Mouse (Mus musculus) limb, embryonic 13.5 days (tissue): Measurements from ENCODE around the gene Fibin. TPM values are rescaled to one million over a fixed set of nuclear protein-coding genes. Genes with fewer than 3 reads are reported as not detected.

Experiments
- ATAC-seq: fragments of 200-750 bp; cut with Nextera tagmentation; 2 replicates; pipeline ENCODE4 v1.8.0; 2017; ENCODE audit warnings: low read depth, moderate number of reproducible peaks, moderate TSS enrichment; ENCODE audit not compliant: low FRiP score
- H3K27ac ChIP-seq: fragments of 300-500 bp; sonication (generic); 2 replicates; pipeline ENCODE4 v1.5.1; 2015; ENCODE audit warnings: inconsistent platforms, mild to moderate bottlenecking, moderate library complexity
- H3K27me3 ChIP-seq: fragments of 300-500 bp; sonication (generic); 2 replicates; pipeline ENCODE4 v1.6.1; 2015; ENCODE audit warnings: mild to moderate bottlenecking, inconsistent platforms
- H3K36me3 ChIP-seq: fragments of 300-500 bp; sonication (generic); 2 replicates; pipeline ENCODE4 v1.6.1; 2015; ENCODE audit warnings: inconsistent platforms, mild to moderate bottlenecking, moderate library complexity
- H3K4me1 ChIP-seq: fragments of 300-500 bp; sonication (generic); 2 replicates; pipeline ENCODE4 v1.6.1; 2015; ENCODE audit warnings: inconsistent platforms
- H3K4me2 ChIP-seq: fragments of 300-500 bp; sonication (generic); replicated peaks from 2 replicates; pipeline ENCODE4 v1.6.1; 2015; ENCODE audit warnings: inconsistent platforms, mild to moderate bottlenecking, moderate library complexity
- H3K4me3 ChIP-seq: fragments of 300-500 bp; sonication (generic); 2 replicates; pipeline ENCODE4 v1.5.1; 2015; ENCODE audit warnings: moderate library complexity, mild to moderate bottlenecking, inconsistent platforms
- H3K9ac ChIP-seq: fragments of 300-500 bp; sonication (generic); 2 replicates; pipeline ENCODE4 v1.6.1; 2015; ENCODE audit warnings: mild to moderate bottlenecking, inconsistent platforms
- H3K9me3 ChIP-seq: fragments of 300-500 bp; sonication (generic); 2 replicates; pipeline ENCODE4 v1.6.1; 2016; ENCODE audit warnings: inconsistent platforms
- WGBS: fragments of 180-500 bp; shearing (Covaris S2); methylation state at CpG from one replicate; pipeline ENCODE4 v1.1.7; 2015; 5-methylcytosine and 5-hydroxymethylcytosine counted together
- polyA plus RNA-seq: library from polyadenylated mRNA; unstranded; fragments of >200 nt; fragmentation: Nextera tagmentation; extraction: Ambion mirVana; gene quantifications from 2 replicates; pipeline ENCODE4 v1.2.1, GENCODE M21; 2015

Gene Fibin
- 140 and 146 TPM in 2 replicates for polyA plus RNA-seq

- H3K36me3 ChIP-seq: no peaks in the 10 kb centered on the region
- peaks cover 5% of the 10 kb centered on the region; the same call in 1 of the 2 replicates for H3K27me3 ChIP-seq
- peaks cover 10% of the 10 kb centered on the region for H3K4me1 ChIP-seq
- H3K9ac ChIP-seq: peak within 1 kb of the TSS; percentile 87
- H3K27ac ChIP-seq: peak within 1 kb of the TSS; percentile 93
- peak within 1 kb of the TSS; percentile 72 for H3K4me2 ChIP-seq
- peak within 1 kb of the TSS; percentile 64 for H3K4me3 ChIP-seq
- 1% methylated on average over 33 of the region's 33 CpGs for WGBS
- peak; percentile 90 for ATAC-seq
- no peaks in the 10 kb centered on the region for H3K9me3 ChIP-seq
Observed at GRCm38 (mm10) chr2:110362432-110363283, at the start of gene Fibin. Fibin (minus strand) TSS chr2:110363183.

DNA sequence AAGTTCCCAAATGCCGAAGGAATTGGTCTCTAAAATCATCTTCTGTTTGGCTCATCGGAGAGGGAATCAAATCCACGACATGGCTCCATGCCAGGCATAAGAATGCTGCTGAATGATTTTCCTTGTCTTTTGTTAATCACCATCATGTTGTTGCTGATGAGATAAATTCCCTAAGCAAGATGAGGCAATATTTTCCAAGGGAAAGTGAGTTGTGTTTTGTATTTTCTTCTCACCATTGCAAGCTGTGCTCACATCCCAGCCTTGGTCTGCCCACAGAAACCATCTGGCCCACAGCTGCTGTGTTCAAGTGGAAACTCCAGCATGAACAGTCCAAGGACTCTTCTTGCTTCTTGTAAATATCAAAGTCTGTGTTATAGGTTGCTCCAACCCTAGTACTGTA lies 48.4 kb upstream of the Fibin start:
- no peaks in the 10 kb centered on the region for H3K9me3 ChIP-seq
- no peak overlapping the region for H3K4me3 ChIP-seq
- WGBS: 80% methylated on average over 3 of the region's 3 CpGs
- no peak overlapping the region for H3K4me2 ChIP-seq
- H3K27me3 ChIP-seq: no peaks in the 10 kb centered on the region
- no peak overlapping the region for H3K27ac ChIP-seq
- no peaks in the 10 kb centered on the region for H3K4me1 ChIP-seq
- H3K9ac ChIP-seq: no peak overlapping the region
- no peaks in the 10 kb centered on the region for H3K36me3 ChIP-seq
- ATAC-seq: no peak

DNA sequence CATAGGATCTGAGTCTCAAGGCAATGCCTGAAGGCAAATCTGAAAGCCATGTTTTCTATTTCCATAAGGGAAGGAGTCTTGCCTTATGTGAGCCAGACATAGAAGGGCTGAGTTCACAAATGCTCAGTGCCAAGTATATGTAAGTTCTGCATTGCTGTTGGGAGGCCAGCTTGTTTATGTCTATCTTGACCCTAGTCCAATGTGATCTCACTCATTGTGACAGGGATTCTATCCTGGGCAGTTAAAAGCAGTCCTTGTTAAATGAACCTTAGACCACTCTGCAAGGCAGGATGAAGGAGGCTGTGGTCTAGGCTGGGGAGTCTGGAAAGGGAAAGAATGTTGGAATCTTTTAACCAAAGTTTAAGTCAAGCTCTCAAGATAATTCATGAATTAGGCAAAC lies 45.8 kb upstream of the Fibin start:
- Histone ChIP-seq H3K4me2 (no peak overlapping the region), H3K36me3 (no peaks in the 10 kb centered on the region), H3K9me3 (no peaks in the 10 kb centered on the region), H3K4me3 (no peak overlapping the region), H3K27ac (no peak overlapping the region), H3K4me1 (no peaks in the 10 kb centered on the region), H3K27me3 (no peaks in the 10 kb centered on the region), H3K9ac (no peak overlapping the region)
- no peak for ATAC-seq

GRCm38 (mm10) chr2:110392714-110393336 lies 29.8 kb upstream of the Fibin start:
- Histone ChIP-seq H3K4me2 (no peak overlapping the region), H3K4me3 (no peak overlapping the region), H3K9ac (no peak overlapping the region), H3K27ac (no peak overlapping the region), H3K9me3 (no peaks in the 10 kb centered on the region), H3K36me3 (no peaks in the 10 kb centered on the region), H3K4me1 (no peaks in the 10 kb centered on the region), H3K27me3 (no peaks in the 10 kb centered on the region)
- WGBS: 66% methylated on average over 4 of the region's 4 CpGs
- ATAC-seq: peak; percentile 75

DNA sequence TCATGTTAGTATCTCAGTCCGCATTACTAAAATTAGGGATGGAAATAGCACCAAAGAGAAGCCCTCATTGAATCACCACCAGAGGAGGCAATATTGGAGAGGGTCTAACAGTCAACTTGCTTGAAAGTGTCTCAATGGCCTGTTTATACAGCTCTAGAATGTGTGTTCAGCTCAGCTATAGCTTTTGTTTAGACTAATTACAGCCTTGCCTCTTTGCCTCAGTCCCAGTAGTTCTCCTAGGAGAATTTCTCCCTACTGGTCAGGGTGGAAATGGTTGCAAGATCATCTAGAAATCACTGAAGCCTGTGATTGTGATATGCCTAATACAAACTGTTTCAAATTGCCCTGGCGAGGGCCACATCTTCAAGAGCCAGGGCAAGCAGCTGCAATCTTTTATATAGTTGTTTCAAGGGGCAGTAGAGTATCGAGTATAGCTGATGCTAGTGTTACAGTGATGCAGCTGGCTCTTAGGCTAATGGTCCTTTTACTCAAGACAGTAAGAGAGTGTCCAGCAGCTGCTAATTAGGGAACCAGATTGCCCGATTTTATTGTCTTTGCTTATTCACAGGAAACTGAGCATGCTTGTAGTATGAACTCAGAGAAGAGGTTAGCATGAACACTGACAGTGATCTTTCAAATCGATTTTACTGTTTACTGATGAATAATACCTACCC lies 27.9 kb upstream of the Fibin start:
- no peak overlapping the region for H3K4me3 ChIP-seq
- 53% methylated on average over 5 of the region's 5 CpGs for WGBS

GRCm38 (mm10) chr2:110379811-110380210 lies 16.8 kb upstream of the Fibin start:
- no peak overlapping the region for H3K4me3 ChIP-seq
- H3K36me3 ChIP-seq: no peaks in the 10 kb centered on the region
- ATAC-seq: peak; percentile 77
- peaks cover 14% of the 10 kb centered on the region; the same call in 1 of the 2 replicates for H3K4me1 ChIP-seq
- no peak overlapping the region for H3K4me2 ChIP-seq
- H3K9me3 ChIP-seq: no peaks in the 10 kb centered on the region
- H3K27ac ChIP-seq: peak overlapping the region; percentile 39; the same call in 1 of the 2 replicates
- no peaks in the 10 kb centered on the region for H3K27me3 ChIP-seq
- 14% methylated on average over 2 of the region's 2 CpGs for WGBS
- no peak overlapping the region for H3K9ac ChIP-seq

More for the DNA sequence above, 27.9 kb upstream of the Fibin start:
- H3K4me1 ChIP-seq: no peaks in the 10 kb centered on the region
- H3K27me3 ChIP-seq: no peaks in the 10 kb centered on the region
- H3K36me3 ChIP-seq: no peaks in the 10 kb centered on the region
- no peak overlapping the region for H3K9ac ChIP-seq
- H3K4me2 ChIP-seq: no peak overlapping the region
- H3K9me3 ChIP-seq: no peaks in the 10 kb centered on the region
- no peak for ATAC-seq
- no peak overlapping the region for H3K27ac ChIP-seq

DNA sequence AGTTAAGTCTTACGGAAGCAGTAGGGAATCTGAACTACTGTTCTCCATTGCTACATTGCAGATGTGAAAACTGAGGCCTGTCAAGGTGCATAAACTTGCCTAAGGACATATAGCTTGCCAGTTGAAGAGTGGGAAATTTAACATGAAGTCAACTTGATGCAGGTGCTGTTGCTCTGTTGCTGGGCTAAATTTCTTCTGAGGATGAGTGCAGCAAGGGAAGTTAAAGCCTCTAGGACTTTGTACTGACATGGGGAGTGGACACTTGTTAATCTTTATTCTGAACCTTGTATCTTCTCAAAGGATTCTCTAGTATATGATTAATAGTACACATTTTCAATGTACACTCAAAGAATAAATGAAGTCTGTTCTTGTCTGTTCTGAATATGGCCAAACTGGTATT lies 13.7 kb upstream of the Fibin start:
- H3K27me3 ChIP-seq: no peaks in the 10 kb centered on the region
- no peak overlapping the region for H3K4me2 ChIP-seq
- no peak overlapping the region for H3K27ac ChIP-seq
- no peak overlapping the region for H3K4me3 ChIP-seq
- H3K9me3 ChIP-seq: no peaks in the 10 kb centered on the region
- WGBS: 93% methylated on average over 1 of the region's 1 CpGs
- peaks cover 17% of the 10 kb centered on the region; the same call in 1 of the 2 replicates for H3K4me1 ChIP-seq
- no peak overlapping the region for H3K9ac ChIP-seq
- no peaks in the 10 kb centered on the region for H3K36me3 ChIP-seq
- no peak for ATAC-seq

GRCm38 (mm10) chr2:110375475-110375874 lies 12.5 kb upstream of the Fibin start:
- Histone ChIP-seq H3K4me3 (no peak overlapping the region), H3K4me2 (no peak overlapping the region), H3K27ac (no peak overlapping the region), H3K27me3 (no peaks in the 10 kb centered on the region), H3K9ac (no peak overlapping the region), H3K36me3 (no peaks in the 10 kb centered on the region), H3K4me1 (peaks cover 15% of the 10 kb centered on the region; the same call in 1 of the 2 replicates), H3K9me3 (no peaks in the 10 kb centered on the region)
- WGBS: 70% methylated on average over 1 of the region's 1 CpGs
- ATAC-seq: no peak

- Histone ChIP-seq H3K9ac (no peak overlapping the region), H3K27ac (no peak overlapping the region), H3K4me1 (0 out of 2 replicates have a peak, but pooled peaks cover 2% of the 10 kb centered on the region), H3K9me3 (no peaks in the 10 kb centered on the region), H3K4me2 (no peak overlapping the region), H3K4me3 (no peak overlapping the region), H3K36me3 (no peaks in the 10 kb centered on the region), H3K27me3 (no peaks in the 10 kb centered on the region)
- no peak for ATAC-seq
- WGBS: 56% methylated on average over 2 of the region's 2 CpGs
Observed at GRCm38 (mm10) chr2:110373186-110373585, 10.2 kb upstream of the Fibin start.

GRCm38 (mm10) chr2:110367382-110367887 lies 4.5 kb upstream of the Fibin start:
- Histone ChIP-seq H3K4me3 (no peak overlapping the region), H3K4me1 (peaks cover 8% of the 10 kb centered on the region), H3K27me3 (peaks cover under 1% of the 10 kb centered on the region; the same call in 1 of the 2 replicates), H3K9me3 (no peaks in the 10 kb centered on the region), H3K9ac (no peak overlapping the region), H3K4me2 (no peak overlapping the region), H3K36me3 (no peaks in the 10 kb centered on the region), H3K27ac (no peak overlapping the region)
- no peak for ATAC-seq
- 69% methylated on average over 1 of the region's 1 CpGs for WGBS

DNA sequence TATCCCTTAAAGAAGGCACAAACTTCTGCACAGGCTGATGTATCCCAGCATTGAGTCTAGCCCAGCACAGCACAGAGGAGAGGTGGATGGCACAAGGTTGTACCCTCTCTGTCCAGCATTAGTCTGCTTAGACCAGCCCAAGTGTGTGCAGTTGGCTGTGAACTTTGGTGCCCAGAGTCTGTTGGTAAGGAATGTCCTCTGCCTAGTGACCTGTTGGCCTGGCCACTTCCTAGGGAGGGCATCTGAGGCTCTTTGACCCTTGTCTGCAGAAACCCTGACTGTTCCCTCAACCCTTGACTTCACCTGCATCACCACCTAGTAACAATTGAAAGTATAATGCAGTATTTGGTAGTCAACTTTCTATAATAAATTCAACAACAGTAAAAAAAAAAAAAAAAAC lies 2.4 kb upstream of the Fibin start:
- Histone ChIP-seq H3K36me3 (no peaks in the 10 kb centered on the region), H3K4me2 (no peak overlapping the region), H3K9ac (no peak overlapping the region), H3K9me3 (no peaks in the 10 kb centered on the region), H3K4me3 (no peak overlapping the region), H3K27me3 (peaks cover 5% of the 10 kb centered on the region; the same call in 1 of the 2 replicates), H3K27ac (no peak overlapping the region), H3K4me1 (peaks cover 8% of the 10 kb centered on the region)
- ATAC-seq: no peak

- Histone ChIP-seq H3K27me3 (peaks cover 5% of the 10 kb centered on the region; the same call in 1 of the 2 replicates), H3K4me3 (no peak overlapping the region), H3K36me3 (no peaks in the 10 kb centered on the region), H3K27ac (no peak overlapping the region), H3K9ac (no peak overlapping the region), H3K4me1 (peaks cover 8% of the 10 kb centered on the region), H3K9me3 (no peaks in the 10 kb centered on the region), H3K4me2 (peak overlapping the region; percentile 21; the same call in 1 of the 2 replicates)
- no peak for ATAC-seq
- 65% methylated on average over 3 of the region's 3 CpGs for WGBS
Observed at GRCm38 (mm10) chr2:110363855-110364254, 872 bp upstream of the Fibin start.
